Mouse (Mus musculus) hindbrain, postnatal 0 days (tissue): ENCODE measurements at regions not wholly inside any gene's neighbourhood (a gene's known extent, or its start where the extent isn't known, plus 50 kb on each side); places are given as distances from the start of the nearest gene placed in this dataset.

Source experiments
- ATAC-seq: fragments of 200-750 bp; cut with Nextera tagmentation; 2 replicates; pipeline ENCODE4 v1.8.0; 2017; ENCODE audit warnings: mild to moderate bottlenecking, moderate TSS enrichment, moderate library complexity
- DNase-seq: peaks from one replicate; pipeline ENCODE4 v3.0.0-alpha.2; 2015; ENCODE audit warnings: low spot score
- H3K27ac ChIP-seq: fragments of 300-500 bp; sonication (generic); 2 replicates; pipeline ENCODE4 v1.5.1; 2014; ENCODE audit warnings: mild to moderate bottlenecking
- H3K27me3 ChIP-seq: fragments of 300-500 bp; sonication (generic); 2 replicates; pipeline ENCODE4 v1.6.1; 2014; ENCODE audit warnings: low read length, mixed read lengths; ENCODE audit not compliant: insufficient read depth
- H3K36me3 ChIP-seq: fragments of 300-500 bp; sonication (generic); 2 replicates; pipeline ENCODE4 v1.6.1; 2014; ENCODE audit warnings: low read length, mixed read lengths; ENCODE audit not compliant: insufficient read depth
- H3K4me1 ChIP-seq: fragments of 300-500 bp; sonication (generic); 2 replicates; pipeline ENCODE4 v1.6.1; 2014; ENCODE audit warnings: antibody characterized with exemption, low read length, mixed read lengths; ENCODE audit not compliant: insufficient read depth
- H3K4me2 ChIP-seq: fragments of 300-500 bp; sonication (generic); 2 replicates; pipeline ENCODE4 v1.6.1; 2014; ENCODE audit warnings: low read depth, mild to moderate bottlenecking, low read length, moderate library complexity, mixed read lengths
- H3K4me3 ChIP-seq: fragments of 300-500 bp; sonication (generic); 2 replicates; pipeline ENCODE4 v1.5.1; 2014; ENCODE audit warnings: low read length
- H3K9ac ChIP-seq: fragments of 300-500 bp; sonication (generic); replicated peaks from 2 replicates; pipeline ENCODE4 v1.6.1; 2014; ENCODE audit warnings: mild to moderate bottlenecking, low read length, moderate library complexity, mixed read lengths
- H3K9me3 ChIP-seq: fragments of 300-500 bp; sonication (generic); 2 replicates; pipeline ENCODE4 v1.6.1; 2016; ENCODE audit warnings: low read length, mixed read lengths
- CTCF ChIP-seq: IDR thresholded peaks from 2 replicates; pipeline ENCODE4 v1.5.1; 2016; ENCODE audit warnings: antibody characterized with exemption, control low read depth, low read depth
- WGBS: fragments of 180-500 bp; shearing (Covaris S2); extraction: QIAGEN DNeasy Blood & Tissue Kit; methylation state at CpG from one replicate; pipeline ENCODE4 v1.1.7; 2014; 5-methylcytosine and 5-hydroxymethylcytosine counted together

GRCm38 (mm10) chr19:28764795-28765360 is 70.0 kb upstream of the Slc1a1 start:
- no peak for TF ChIP-seq CTCF
- no peaks in the 10 kb centered on the region for H3K4me1 ChIP-seq
- DNase-seq (no peak), ATAC-seq (no peak)
- H3K4me2 ChIP-seq, result no peak overlapping the region
- 83% methylated on average over 11 of the region's 11 CpGs for WGBS
- H3K4me3 ChIP-seq, result no peak overlapping the region
- H3K9ac ChIP-seq, result no peak overlapping the region
- no peaks in the 10 kb centered on the region for H3K36me3 ChIP-seq
- no peaks in the 10 kb centered on the region for H3K27me3 ChIP-seq
- no peak overlapping the region for H3K27ac ChIP-seq
- H3K9me3 ChIP-seq, result no peaks in the 10 kb centered on the region

GRCm38 (mm10) chr19:28768218-28768617 is 66.6 kb upstream of the Slc1a1 start:
- Histone ChIP-seq H3K4me2 (no peak overlapping the region), H3K9me3 (no peaks in the 10 kb centered on the region), H3K9ac (no peak overlapping the region), H3K4me3 (no peak overlapping the region), H3K36me3 (no peaks in the 10 kb centered on the region), H3K4me1 (no peaks in the 10 kb centered on the region), H3K27me3 (no peaks in the 10 kb centered on the region), H3K27ac (no peak overlapping the region)
- TF ChIP-seq CTCF, result peak; percentile 81
- 30% methylated on average over 5 of the region's 5 CpGs for WGBS
- DNase-seq (peak; percentile 87), ATAC-seq (0 out of 2 replicates have a peak, but pooled peaks have one; percentile 45)

DNA sequence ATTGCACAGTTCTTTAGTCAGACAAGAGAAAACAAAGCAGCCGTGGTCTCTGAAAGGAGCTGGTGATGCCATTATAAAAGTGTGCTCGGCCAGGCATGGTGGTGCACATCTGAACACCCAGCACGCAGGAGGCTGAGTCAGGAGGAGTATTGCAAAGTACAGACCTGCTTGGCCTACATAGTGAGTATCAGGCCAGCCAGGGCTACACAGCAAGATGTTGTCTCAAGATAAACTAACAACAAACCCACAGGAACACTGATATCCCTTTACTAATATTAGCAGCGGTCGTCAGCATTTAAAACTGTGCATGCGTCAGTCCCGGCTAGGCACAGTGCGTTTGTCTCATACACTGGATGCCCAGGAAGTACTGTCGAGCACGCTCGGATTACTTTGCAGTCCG is 64.4 kb upstream of the Slc1a1 start:
- TF ChIP-seq CTCF, result no peak
- no peak overlapping the region for H3K27ac ChIP-seq
- H3K9me3 ChIP-seq, result no peaks in the 10 kb centered on the region
- no peak overlapping the region for H3K4me3 ChIP-seq
- DNase-seq (no peak), ATAC-seq (no peak)
- H3K4me2 ChIP-seq, result no peak overlapping the region
- WGBS, result 84% methylated on average over 12 of the region's 12 CpGs
- H3K36me3 ChIP-seq, result no peaks in the 10 kb centered on the region
- H3K4me1 ChIP-seq, result no peaks in the 10 kb centered on the region
- no peaks in the 10 kb centered on the region for H3K27me3 ChIP-seq
- H3K9ac ChIP-seq, result no peak overlapping the region

GRCm38 (mm10) chr19:28771836-28772235 is 63.0 kb upstream of the Slc1a1 start:
- Histone ChIP-seq H3K9ac (no peak overlapping the region), H3K36me3 (no peaks in the 10 kb centered on the region), H3K27me3 (no peaks in the 10 kb centered on the region), H3K9me3 (no peaks in the 10 kb centered on the region), H3K4me1 (no peaks in the 10 kb centered on the region), H3K27ac (no peak overlapping the region), H3K4me3 (no peak overlapping the region), H3K4me2 (no peak overlapping the region)
- TF ChIP-seq CTCF, result no peak
- no peak for DNase-seq
- WGBS, result 35% methylated on average over 7 of the region's 7 CpGs
- ATAC-seq, result no peak

DNA sequence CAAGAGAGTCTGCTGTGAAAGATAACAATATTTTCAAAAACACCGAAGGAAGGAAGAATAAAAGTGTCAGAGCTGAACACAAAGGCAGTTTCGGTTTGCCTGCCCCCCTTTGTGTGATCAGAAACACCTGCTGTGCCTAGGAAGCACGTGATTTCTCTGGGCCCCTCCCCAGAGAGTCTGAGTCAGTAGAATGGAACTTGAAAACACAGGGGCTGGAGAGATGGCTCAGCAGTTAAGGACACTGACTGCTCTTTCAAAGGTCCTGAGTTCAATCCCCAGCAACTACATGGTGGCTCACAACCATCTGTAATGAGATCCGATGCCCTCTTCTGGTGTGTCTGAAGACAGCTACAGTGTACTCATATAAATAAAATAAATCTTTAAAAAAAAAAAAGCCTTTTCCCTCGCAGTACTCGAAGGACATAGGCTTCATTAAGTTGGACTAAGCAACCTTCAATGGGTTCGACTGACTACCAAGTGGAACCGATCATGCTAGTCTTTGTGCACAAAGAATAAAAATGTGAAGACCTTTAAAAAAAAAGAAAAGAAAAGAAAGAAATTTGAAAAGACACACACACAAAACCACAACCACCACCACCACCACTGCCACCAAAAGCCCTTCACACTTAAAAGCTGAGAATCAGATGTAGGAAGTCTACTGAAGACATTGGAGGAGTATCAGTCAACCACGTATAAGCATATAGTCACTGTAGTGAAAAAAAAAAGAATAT is 61.8 kb upstream of the Slc1a1 start:
- no peaks in the 10 kb centered on the region for H3K27me3 ChIP-seq
- no peak for TF ChIP-seq CTCF
- WGBS, result 52% methylated on average over 9 of the region's 9 CpGs
- H3K9ac ChIP-seq, result no peak overlapping the region
- no peak for DNase-seq
- no peaks in the 10 kb centered on the region for H3K36me3 ChIP-seq
- H3K9me3 ChIP-seq, result no peaks in the 10 kb centered on the region
- H3K4me1 ChIP-seq, result no peaks in the 10 kb centered on the region
- no peak for ATAC-seq
- no peak overlapping the region for H3K4me2 ChIP-seq
- H3K4me3 ChIP-seq, result no peak overlapping the region
- H3K27ac ChIP-seq, result no peak overlapping the region

DNA sequence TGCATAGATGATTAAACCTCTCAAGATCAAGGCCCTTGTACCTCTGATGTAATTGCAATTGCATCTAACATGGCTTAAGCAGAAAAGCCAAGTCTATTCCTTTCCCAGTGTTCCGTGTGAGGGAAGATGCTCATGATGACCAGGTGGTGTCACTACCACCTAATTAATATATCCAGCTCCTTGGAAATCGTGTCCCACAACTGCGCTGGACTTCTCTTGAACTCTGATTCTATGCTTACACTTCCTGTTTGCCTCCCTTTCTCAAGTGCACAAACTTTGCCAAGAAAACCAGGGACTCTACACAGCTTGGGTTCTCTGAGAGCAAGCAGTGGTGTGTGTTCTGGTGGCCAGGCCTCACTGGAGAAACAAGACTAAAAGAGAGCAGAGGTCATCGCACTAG is 58.0 kb upstream of the Slc1a1 start:
- ATAC-seq, result peak; percentile 76; the same call in 1 of the 2 replicates

GRCm38 (mm10) chr19:28777674-28778073 is 57.2 kb upstream of the Slc1a1 start:
- Histone ChIP-seq H3K9ac (no peak overlapping the region), H3K27ac (no peak overlapping the region), H3K4me3 (no peak overlapping the region), H3K27me3 (no peaks in the 10 kb centered on the region), H3K4me1 (no peaks in the 10 kb centered on the region), H3K36me3 (no peaks in the 10 kb centered on the region), H3K4me2 (no peak overlapping the region), H3K9me3 (no peaks in the 10 kb centered on the region)
- TF ChIP-seq CTCF, result no peak
- DNase-seq (peak; percentile 63), ATAC-seq (no peak)
- WGBS, result 29% methylated on average over 2 of the region's 2 CpGs

More for the DNA sequence above, 58.0 kb upstream of the Slc1a1 start:
- Histone ChIP-seq H3K9me3 (no peaks in the 10 kb centered on the region), H3K27me3 (no peaks in the 10 kb centered on the region), H3K9ac (no peak overlapping the region), H3K27ac (no peak overlapping the region), H3K4me3 (no peak overlapping the region), H3K36me3 (no peaks in the 10 kb centered on the region), H3K4me2 (no peak overlapping the region), H3K4me1 (no peaks in the 10 kb centered on the region)
- peak; percentile 85 for DNase-seq
- peak; percentile 79 for TF ChIP-seq CTCF
- WGBS, result 21% methylated on average over 4 of the region's 4 CpGs
